Mouse (Mus musculus): ENCODE data around the gene Hist1h4h. TPM values are rescaled to one million over a fixed set of nuclear protein-coding genes. Genes with fewer than 3 reads are reported as not detected.

Hist1h4h gene
- polyA plus RNA-seq, 1 experiment from 2014 or later, result 5.9 TPM

DNA sequence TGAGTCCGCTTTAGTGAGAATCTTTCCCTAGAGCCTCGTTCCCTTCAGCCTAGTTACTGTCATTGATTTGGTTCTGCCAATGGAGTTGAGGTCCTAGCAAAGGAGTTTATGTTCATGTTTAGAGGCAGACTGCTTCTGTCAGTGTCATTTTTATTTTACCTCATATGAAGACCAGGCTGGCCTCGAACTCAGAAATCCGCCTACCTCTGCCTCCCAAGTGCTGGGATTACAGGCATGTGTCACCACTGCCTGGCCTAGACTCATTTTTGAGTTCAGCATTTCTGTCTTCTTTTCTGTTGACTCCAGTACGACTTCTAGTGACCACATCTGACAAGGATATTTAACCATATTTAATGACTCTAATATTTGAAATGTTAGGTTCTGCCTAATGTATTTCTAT, 15.6 kb upstream of the Hist1h4h start:
- Histone ChIP-seq H3K27ac (no peak overlapping the region), H3K4me2 (0 out of 2 replicates have a peak overlapping the region, but pooled peaks have one; percentile 88), H3K9me3 (replicated peaks) (no peaks in the 10 kb centered on the region), H3K36me3 (no peaks in the 10 kb centered on the region), H3K27me3 (no peaks in the 10 kb centered on the region), H3K9ac (no peak overlapping the region), H3K4me3 (replicated peaks) (no peak overlapping the region), H3K4me1 (replicated peaks) (peaks cover 36% of the 10 kb centered on the region)
- no peak for ATAC-seq (ENCODE audit: low read depth)
- no peak for DNase-seq
- 64% methylated on average over 5 of the region's 5 CpGs for WGBS (ENCODE audit: insufficient replicate concordance)

DNA sequence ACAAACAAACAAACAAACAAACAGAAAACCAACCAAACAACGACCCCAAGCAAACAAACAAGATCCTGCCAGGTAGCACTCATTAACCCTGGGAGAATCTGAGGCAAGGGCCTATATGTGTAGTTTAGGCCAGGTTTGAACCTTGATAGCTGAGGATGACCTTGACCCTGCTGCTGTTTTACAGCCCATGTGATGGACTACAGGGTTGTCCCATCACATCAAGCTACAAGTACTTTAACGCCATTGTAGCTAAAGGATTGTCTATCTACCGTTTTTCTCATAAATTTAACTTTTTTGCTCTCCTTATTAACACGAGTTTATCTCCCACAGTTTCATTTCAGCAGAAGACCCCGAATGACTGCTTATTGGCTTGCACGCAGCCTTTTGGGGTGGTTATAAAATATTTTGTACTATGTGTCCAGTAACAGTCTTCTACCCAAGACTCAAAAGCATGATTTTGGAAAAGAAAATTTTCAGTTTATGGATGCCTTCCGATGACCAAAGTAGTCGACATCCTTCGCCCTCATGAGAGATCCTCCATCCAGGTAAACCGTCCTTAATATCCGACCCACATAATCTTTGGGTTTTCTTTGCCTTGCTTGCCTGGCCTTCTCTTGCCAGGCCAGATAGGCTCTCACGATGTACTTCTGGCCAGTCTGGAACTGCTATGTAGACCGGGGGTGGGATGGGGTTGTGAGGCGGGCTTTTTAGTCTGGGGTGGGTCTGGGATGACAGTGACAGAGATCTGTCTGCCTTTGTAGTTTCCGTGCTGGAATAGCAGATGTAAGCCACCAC, 14.8 kb upstream of the Hist1h4h start:
- peaks cover 38% of the 10 kb centered on the region for H3K4me1 ChIP-seq (replicated peaks)
- H3K4me3 ChIP-seq (replicated peaks), result peak overlapping the region; percentile 65
- H3K9me3 ChIP-seq (replicated peaks), result no peaks in the 10 kb centered on the region
- DNase-seq (no peak), ATAC-seq (ENCODE audit: low read depth) (no peak)
- H3K27me3 ChIP-seq, result no peaks in the 10 kb centered on the region
- H3K27ac ChIP-seq, result no peak overlapping the region
- peak overlapping the region; percentile 63 for H3K9ac ChIP-seq
- WGBS (ENCODE audit: insufficient replicate concordance), result 53% methylated on average over 15 of the region's 15 CpGs
- no peaks in the 10 kb centered on the region for H3K36me3 ChIP-seq
- H3K4me2 ChIP-seq, result peak overlapping the region; percentile 88

DNA sequence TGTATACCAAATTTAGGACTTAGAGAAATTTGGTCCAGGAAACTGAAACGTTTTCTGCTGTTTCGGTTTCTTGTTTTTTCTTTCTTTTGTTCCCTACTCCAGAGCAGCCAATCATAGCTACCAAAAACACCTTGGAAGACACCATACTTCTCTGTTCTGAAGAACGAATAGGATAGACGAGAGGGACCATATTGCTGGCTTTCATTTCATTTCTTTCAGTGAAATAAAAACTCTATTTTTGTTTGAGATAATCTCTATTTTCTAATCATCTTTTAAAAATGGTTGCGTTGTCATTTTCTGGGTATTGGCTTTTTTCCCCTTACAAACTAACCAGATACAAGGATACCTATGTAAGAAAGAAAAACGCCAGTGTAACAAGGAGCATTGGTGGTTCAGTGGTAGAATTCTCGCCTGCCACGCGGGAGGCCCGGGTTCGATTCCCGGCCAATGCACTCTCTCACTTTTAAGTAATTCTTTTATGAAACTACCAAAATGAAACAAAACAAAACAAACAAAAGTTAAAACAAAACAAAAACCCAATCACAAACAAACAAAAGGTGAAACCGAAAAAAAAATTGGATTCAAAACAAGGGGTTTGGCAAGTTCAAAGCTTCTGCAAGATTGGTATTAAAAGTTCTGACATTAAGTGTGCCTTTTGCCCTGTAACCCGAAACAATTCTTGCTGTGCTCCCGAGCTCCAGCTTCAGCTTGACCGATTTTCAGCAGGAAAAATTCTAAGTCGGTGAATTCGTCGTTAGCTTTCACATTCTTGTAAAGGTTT, 13.8 kb upstream of the Hist1h4h start:
- peak; percentile 52; the same call in 1 of the 2 replicates for ATAC-seq (ENCODE audit: low read depth)
- Histone ChIP-seq H3K9ac (peak overlapping the region; percentile 65; the same call in 1 of the 2 replicates), H3K9me3 (replicated peaks) (no peaks in the 10 kb centered on the region), H3K36me3 (no peaks in the 10 kb centered on the region), H3K27ac (peak overlapping the region; percentile 76), H3K4me3 (replicated peaks) (peak overlapping the region; percentile 65), H3K4me1 (replicated peaks) (peaks cover 39% of the 10 kb centered on the region), H3K27me3 (no peaks in the 10 kb centered on the region), H3K4me2 (peak overlapping the region; percentile 88)
- WGBS (ENCODE audit: insufficient replicate concordance), result 0% methylated on average over 19 of the region's 19 CpGs
- no peak for DNase-seq

DNA sequence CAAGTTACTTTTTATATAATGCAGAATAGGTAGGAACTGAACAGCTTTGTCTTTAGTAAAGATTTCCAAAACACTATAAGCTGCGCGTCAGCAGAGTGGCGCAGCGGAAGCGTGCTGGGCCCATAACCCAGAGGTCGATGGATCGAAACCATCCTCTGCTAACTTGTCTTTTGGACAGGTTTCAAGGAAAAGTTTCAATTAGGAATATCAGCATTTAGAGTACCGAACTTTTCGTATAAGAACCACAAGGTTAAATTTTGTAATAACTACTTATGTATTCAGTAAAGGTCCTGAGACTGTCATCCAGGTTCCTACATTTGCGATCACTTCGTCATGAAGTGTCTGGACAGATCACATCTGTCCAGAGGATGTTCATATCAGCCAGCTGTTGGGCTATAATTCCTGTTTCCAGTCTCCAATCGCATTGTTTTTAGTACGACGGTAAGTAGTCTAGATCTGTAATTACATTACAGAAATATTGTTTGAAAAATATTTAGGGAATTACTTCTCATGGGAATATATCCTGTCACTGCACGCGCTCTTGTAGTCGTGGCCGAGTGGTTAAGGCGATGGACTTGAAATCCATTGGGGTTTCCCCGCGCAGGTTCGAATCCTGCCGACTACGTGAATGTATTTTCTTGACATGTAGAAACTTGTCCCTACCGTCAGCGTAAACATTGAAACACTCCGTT, 13.1 kb upstream of the Hist1h4h start:
- H3K9me3 ChIP-seq (replicated peaks), result no peaks in the 10 kb centered on the region
- peaks cover 44% of the 10 kb centered on the region for H3K4me1 ChIP-seq (replicated peaks)
- no peaks in the 10 kb centered on the region for H3K36me3 ChIP-seq
- whole genome bisulfite sequencing (ENCODE audit: insufficient replicate concordance), result under 1% methylated on average over 27 of the region's 27 CpGs
- H3K27ac ChIP-seq, result peak overlapping the region; percentile 82
- peak overlapping the region; percentile 65 for H3K4me3 ChIP-seq (replicated peaks)
- ATAC-seq (ENCODE audit: low read depth) (peak; percentile 78), DNase-seq (peak; percentile 90)
- H3K9ac ChIP-seq, result peak overlapping the region; percentile 66
- no peaks in the 10 kb centered on the region for H3K27me3 ChIP-seq
- peak overlapping the region; percentile 88 for H3K4me2 ChIP-seq

DNA sequence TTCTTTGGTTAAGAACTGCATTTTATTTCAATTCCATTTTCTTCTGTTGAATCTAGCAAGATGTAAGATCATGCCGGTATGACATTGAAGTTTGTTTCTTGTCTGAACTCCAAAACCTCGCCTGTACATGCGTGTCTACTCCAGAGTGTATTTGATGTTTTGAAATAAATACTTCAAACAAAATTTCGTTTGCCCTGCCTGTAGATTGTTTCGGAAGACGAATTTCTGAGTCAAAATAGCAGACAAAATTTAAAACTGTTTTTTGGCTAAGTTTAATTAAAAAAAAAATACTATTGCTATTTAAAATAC, 12.6 kb upstream of the Hist1h4h start:
- Histone ChIP-seq H3K27me3 (no peaks in the 10 kb centered on the region), H3K4me3 (replicated peaks) (peak overlapping the region; percentile 65), H3K9ac (peak overlapping the region; percentile 61), H3K4me1 (replicated peaks) (peaks cover 44% of the 10 kb centered on the region), H3K27ac (peak overlapping the region; percentile 71), H3K9me3 (replicated peaks) (no peaks in the 10 kb centered on the region), H3K4me2 (peak overlapping the region; percentile 88), H3K36me3 (no peaks in the 10 kb centered on the region)
- 0% methylated on average over 6 of the region's 6 CpGs for WGBS (ENCODE audit: insufficient replicate concordance)
- DNase-seq (no peak), ATAC-seq (ENCODE audit: low read depth) (no peak; the same call in 1 of the 2 replicates)

GRCm38 (mm10) chr13:23518885-23519284, 12.0 kb upstream of the Hist1h4h start:
- WGBS (ENCODE audit: insufficient replicate concordance), result under 1% methylated on average over 6 of the region's 6 CpGs
- Histone ChIP-seq H3K4me2 (peak overlapping the region; percentile 67), H3K4me3 (replicated peaks) (peak overlapping the region; percentile 65), H3K36me3 (no peaks in the 10 kb centered on the region), H3K27me3 (no peaks in the 10 kb centered on the region), H3K9ac (peak overlapping the region; percentile 62), H3K9me3 (replicated peaks) (no peaks in the 10 kb centered on the region), H3K4me1 (replicated peaks) (peaks cover 47% of the 10 kb centered on the region), H3K27ac (peak overlapping the region; percentile 70)
- DNase-seq (peak; percentile 80), ATAC-seq (ENCODE audit: low read depth) (peak; percentile 49; the same call in 1 of the 2 replicates)

DNA sequence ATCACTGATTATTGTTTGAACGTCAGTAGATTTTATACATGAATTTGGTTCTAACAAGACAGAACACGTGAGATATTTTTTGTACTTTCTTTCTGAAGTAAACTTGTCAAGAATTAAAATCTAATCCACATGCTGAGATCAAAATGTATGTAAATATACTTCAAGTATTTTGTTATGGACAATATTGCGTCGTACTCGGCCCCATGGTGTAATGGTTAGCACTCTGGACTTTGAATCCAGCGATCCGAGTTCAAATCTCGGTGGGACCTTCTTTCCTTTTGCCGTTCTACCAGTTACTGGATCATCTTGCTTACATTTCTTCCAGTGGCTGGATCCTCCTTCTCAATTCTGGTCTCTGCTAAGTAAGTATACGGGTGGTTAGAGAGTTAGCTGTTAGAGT, 11.4 kb upstream of the Hist1h4h start:
- under 1% methylated on average over 10 of the region's 10 CpGs for WGBS (ENCODE audit: insufficient replicate concordance)
- H3K9ac ChIP-seq, result peak overlapping the region; percentile 20; the same call in 1 of the 2 replicates
- H3K36me3 ChIP-seq, result no peaks in the 10 kb centered on the region
- peaks cover 51% of the 10 kb centered on the region for H3K4me1 ChIP-seq (replicated peaks)
- ATAC-seq (ENCODE audit: low read depth) (peak; percentile 44), DNase-seq (peak; percentile 79)
- no peaks in the 10 kb centered on the region for H3K27me3 ChIP-seq
- no peaks in the 10 kb centered on the region for H3K9me3 ChIP-seq (replicated peaks)
- peak overlapping the region; percentile 65 for H3K4me3 ChIP-seq (replicated peaks)
- H3K4me2 ChIP-seq, result peak overlapping the region; percentile 67
- peak overlapping the region; percentile 70 for H3K27ac ChIP-seq

GRCm38 (mm10) chr13:23521703-23522102, 9.1 kb upstream of the Hist1h4h start:
- H3K4me2 ChIP-seq, result peak overlapping the region; percentile 61
- H3K4me1 ChIP-seq (replicated peaks), result peaks cover 55% of the 10 kb centered on the region
- peak overlapping the region; percentile 37 for H3K4me3 ChIP-seq (replicated peaks)

DNA sequence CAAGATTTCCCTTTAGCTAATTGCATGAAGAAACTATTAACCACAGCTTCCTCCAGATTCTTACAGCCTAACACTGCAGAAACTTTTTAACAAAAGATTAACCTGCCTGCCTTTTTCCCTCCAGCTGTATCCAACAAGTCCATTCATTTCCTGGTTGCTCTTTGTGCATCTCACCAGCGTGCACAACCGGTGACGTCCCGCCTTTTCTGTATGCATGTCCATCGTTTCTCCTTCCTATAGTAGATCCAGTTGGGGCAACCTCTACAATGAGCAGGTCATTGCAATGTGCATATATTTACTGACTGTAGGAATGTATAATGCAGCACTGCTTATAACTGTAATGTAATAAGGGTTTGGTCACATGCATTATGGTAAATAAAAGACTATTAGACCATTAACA, 6.9 kb upstream of the Hist1h4h start:
- WGBS (ENCODE audit: insufficient replicate concordance), result 40% methylated on average over 5 of the region's 5 CpGs
- no peak overlapping the region for H3K4me3 ChIP-seq (replicated peaks)
- H3K9ac ChIP-seq, result no peak overlapping the region
- ATAC-seq (ENCODE audit: low read depth) (no peak), DNase-seq (no peak)
- H3K9me3 ChIP-seq (replicated peaks), result no peaks in the 10 kb centered on the region
- H3K27ac ChIP-seq, result no peak overlapping the region
- H3K36me3 ChIP-seq, result no peaks in the 10 kb centered on the region
- no peak overlapping the region for H3K4me2 ChIP-seq
- peaks cover 69% of the 10 kb centered on the region for H3K4me1 ChIP-seq (replicated peaks)
- H3K27me3 ChIP-seq, result no peaks in the 10 kb centered on the region

More at GRCm38 (mm10) chr13:23521703-23522102, 9.1 kb upstream of the Hist1h4h start:
- under 1% methylated on average over 14 of the region's 14 CpGs for WGBS (ENCODE audit: insufficient replicate concordance)
- Histone ChIP-seq H3K36me3 (no peaks in the 10 kb centered on the region), H3K27ac (no peak overlapping the region), H3K27me3 (no peaks in the 10 kb centered on the region), H3K9me3 (replicated peaks) (no peaks in the 10 kb centered on the region), H3K9ac (peak overlapping the region; percentile 54)
- ATAC-seq (ENCODE audit: low read depth), result peak; percentile 62
- DNase-seq, result peak; percentile 80

DNA sequence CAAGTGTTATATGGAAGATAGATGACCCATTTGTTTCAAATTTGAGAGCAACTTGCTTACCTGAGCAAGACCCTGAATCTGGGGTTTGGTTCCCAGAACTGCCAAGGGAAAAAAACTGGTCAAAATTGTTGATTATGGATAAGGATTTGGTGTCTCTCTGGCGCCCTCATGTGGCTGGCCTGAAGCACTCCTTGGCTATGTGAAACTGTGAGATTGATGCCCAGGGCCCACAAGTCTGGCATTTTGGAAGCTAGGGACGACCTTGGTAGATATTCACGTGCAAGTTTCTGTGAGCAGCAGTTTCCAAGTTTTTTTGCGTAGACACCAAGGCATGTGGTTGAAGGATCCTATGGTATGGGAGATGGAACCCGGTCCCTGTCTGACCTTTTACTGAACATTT, 6.2 kb upstream of the Hist1h4h start:
- Histone ChIP-seq H3K4me2 (peak overlapping the region; percentile 38; the same call in 1 of the 2 replicates), H3K4me1 (replicated peaks) (peaks cover 71% of the 10 kb centered on the region), H3K4me3 (replicated peaks) (no peak overlapping the region), H3K9ac (no peak overlapping the region), H3K27ac (no peak overlapping the region), H3K36me3 (no peaks in the 10 kb centered on the region), H3K9me3 (replicated peaks) (no peaks in the 10 kb centered on the region), H3K27me3 (no peaks in the 10 kb centered on the region)
- 10% methylated on average over 5 of the region's 5 CpGs for WGBS (ENCODE audit: insufficient replicate concordance)
- DNase-seq (peak; percentile 76), ATAC-seq (ENCODE audit: low read depth) (0 out of 2 replicates have a peak, but pooled peaks have one; percentile 21)

GRCm38 (mm10) chr13:23525901-23526300, 4.9 kb upstream of the Hist1h4h start:
- DNase-seq (no peak), ATAC-seq (ENCODE audit: low read depth) (no peak; the same call in 1 of the 2 replicates)
- WGBS (ENCODE audit: insufficient replicate concordance), result 2% methylated on average over 10 of the region's 10 CpGs
- no peaks in the 10 kb centered on the region for H3K27me3 ChIP-seq
- H3K4me3 ChIP-seq (replicated peaks), result peak overlapping the region; percentile 54
- no peaks in the 10 kb centered on the region for H3K9me3 ChIP-seq (replicated peaks)
- H3K9ac ChIP-seq, result peak overlapping the region; percentile 57
- peaks cover 63% of the 10 kb centered on the region for H3K4me1 ChIP-seq (replicated peaks)
- H3K36me3 ChIP-seq, result no peaks in the 10 kb centered on the region
- H3K4me2 ChIP-seq, result peak overlapping the region; percentile 69
- peak overlapping the region; percentile 40 for H3K27ac ChIP-seq

Measured in liver, embryonic 13.5 days (tissue).